Mouse (Mus musculus): Measurements from ENCODE around the gene Agfg2. TPM values are rescaled to one million over a fixed set of nuclear protein-coding genes. Genes with fewer than 3 reads are reported as not detected.

The Agfg2 gene
- polyA plus RNA-seq, 1 experiment from 2014 or later, result 19.0 TPM

DNA sequence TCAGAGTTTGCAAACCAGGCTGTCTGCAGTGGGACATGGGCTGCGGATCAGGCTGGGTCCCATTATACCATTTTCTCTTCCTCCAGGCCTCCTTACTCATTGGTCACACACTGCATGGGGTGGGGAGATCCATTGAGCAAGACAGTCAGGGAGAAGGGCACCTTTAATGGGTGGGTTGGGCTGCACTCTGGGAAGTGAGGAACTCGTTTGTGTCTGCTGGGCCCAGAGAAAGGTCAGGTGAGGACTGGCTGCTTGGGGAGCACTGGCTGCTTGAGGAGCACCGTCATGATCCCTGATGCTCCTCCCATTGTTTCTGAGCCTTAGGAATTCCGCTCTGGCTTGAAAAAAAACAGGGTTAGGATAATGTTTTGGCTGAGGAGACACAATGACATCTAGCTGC, 41.6 kb downstream of the Agfg2 start:
- Histone ChIP-seq H3K4me1 (ENCODE audit: control insufficient read depth, insufficient read depth, low read length) (peaks cover 8% of the 10 kb centered on the region; the same call in 1 of the 2 replicates), H3K27me3 (ENCODE audit: control insufficient read depth, insufficient read depth, low read length) (peaks cover 27% of the 10 kb centered on the region), H3K4me2 (ENCODE audit: low read depth, low read length) (no peak overlapping the region), H3K36me3 (ENCODE audit: control insufficient read depth, insufficient read depth, low read length) (peaks cover 29% of the 10 kb centered on the region), H3K9ac (ENCODE audit: low read length) (no peak overlapping the region), H3K27ac (ENCODE audit: low read length) (no peak overlapping the region), H3K9me3 (replicated peaks; ENCODE audit: control insufficient read depth, low read length) (no peaks in the 10 kb centered on the region), H3K4me3 (replicated peaks; ENCODE audit: low read length) (no peak overlapping the region)
- 49% methylated on average over 4 of the region's 4 CpGs for WGBS
- ATAC-seq (ENCODE audit: insufficient read depth, low FRiP score), result no peak

DNA sequence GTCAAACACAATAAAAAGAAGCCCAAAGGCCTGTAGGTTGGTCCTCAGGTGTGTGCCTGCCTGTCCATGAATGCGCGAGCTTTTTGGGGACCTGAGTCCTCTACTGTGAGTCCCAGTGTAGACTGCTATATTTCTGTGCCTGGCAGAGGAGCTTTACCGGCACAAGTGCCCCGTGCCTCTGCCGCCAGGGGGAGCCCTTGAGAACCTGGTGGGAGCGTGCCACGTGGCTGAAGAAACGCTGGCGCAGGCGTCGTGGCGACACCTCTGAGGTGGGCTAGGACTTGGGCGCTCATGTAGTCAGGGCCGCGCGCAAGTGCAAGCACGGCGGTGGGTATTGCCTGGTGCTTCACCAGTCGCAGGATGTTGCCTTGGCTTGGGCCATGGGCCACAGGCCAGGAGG, 43.5 kb downstream of the Agfg2 start, which contains the start of gene Sap25:
Gene Sap25, plus strand, starts transcription at position 281 of the 400 bp plus-strand sequence.
- no peak for ATAC-seq (ENCODE audit: insufficient read depth, low FRiP score)
- no peak within 1 kb of the TSS for H3K27ac ChIP-seq (ENCODE audit: low read length)
- H3K4me1 ChIP-seq (ENCODE audit: control insufficient read depth, insufficient read depth, low read length), result peaks cover 8% of the 10 kb centered on the region; the same call in 1 of the 2 replicates
- H3K9ac ChIP-seq (ENCODE audit: low read length), result no peak within 1 kb of the TSS
- H3K4me2 ChIP-seq (ENCODE audit: low read depth, low read length), result no peak within 1 kb of the TSS
- H3K36me3 ChIP-seq (ENCODE audit: control insufficient read depth, insufficient read depth, low read length), result peaks cover 33% of the 10 kb centered on the region
- peaks cover 24% of the 10 kb centered on the region for H3K27me3 ChIP-seq (ENCODE audit: control insufficient read depth, insufficient read depth, low read length)
- no peak within 1 kb of the TSS for H3K4me3 ChIP-seq (replicated peaks; ENCODE audit: low read length)
- H3K9me3 ChIP-seq (replicated peaks; ENCODE audit: control insufficient read depth, low read length), result no peaks in the 10 kb centered on the region
- WGBS, result 82% methylated on average over 19 of the region's 19 CpGs

DNA sequence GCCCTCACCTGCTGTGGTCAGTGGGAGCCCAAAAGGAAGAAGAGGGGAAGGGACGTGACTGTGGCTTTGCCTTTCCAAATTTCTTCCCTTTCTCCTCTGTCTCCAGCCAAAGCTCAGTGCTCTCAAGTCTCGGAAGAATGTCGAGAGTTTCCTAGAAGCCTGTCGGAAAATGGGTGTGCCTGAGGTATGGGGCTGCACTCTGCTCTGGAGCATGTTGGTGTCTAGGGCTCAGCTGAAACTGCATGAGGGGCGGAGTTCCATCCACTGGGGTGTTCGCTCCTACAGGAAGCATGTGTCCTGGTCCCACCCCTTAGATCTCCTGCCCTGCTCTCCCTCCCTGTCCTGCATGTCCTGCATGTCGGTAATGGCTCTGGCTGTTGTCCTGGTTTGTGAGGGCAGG, 45.1 kb downstream of the Agfg2 start:
- Histone ChIP-seq H3K9ac (ENCODE audit: low read length) (no peak overlapping the region; the same call in 1 of the 2 replicates), H3K9me3 (replicated peaks; ENCODE audit: control insufficient read depth, low read length) (no peaks in the 10 kb centered on the region), H3K4me3 (replicated peaks; ENCODE audit: low read length) (no peak overlapping the region), H3K36me3 (ENCODE audit: control insufficient read depth, insufficient read depth, low read length) (peaks cover 33% of the 10 kb centered on the region), H3K27me3 (ENCODE audit: control insufficient read depth, insufficient read depth, low read length) (peaks cover 9% of the 10 kb centered on the region), H3K4me1 (ENCODE audit: control insufficient read depth, insufficient read depth, low read length) (no peaks in the 10 kb centered on the region), H3K4me2 (ENCODE audit: low read depth, low read length) (no peak overlapping the region), H3K27ac (ENCODE audit: low read length) (no peak overlapping the region)
- 72% methylated on average over 7 of the region's 7 CpGs for WGBS
- no peak for ATAC-seq (ENCODE audit: insufficient read depth, low FRiP score)

DNA sequence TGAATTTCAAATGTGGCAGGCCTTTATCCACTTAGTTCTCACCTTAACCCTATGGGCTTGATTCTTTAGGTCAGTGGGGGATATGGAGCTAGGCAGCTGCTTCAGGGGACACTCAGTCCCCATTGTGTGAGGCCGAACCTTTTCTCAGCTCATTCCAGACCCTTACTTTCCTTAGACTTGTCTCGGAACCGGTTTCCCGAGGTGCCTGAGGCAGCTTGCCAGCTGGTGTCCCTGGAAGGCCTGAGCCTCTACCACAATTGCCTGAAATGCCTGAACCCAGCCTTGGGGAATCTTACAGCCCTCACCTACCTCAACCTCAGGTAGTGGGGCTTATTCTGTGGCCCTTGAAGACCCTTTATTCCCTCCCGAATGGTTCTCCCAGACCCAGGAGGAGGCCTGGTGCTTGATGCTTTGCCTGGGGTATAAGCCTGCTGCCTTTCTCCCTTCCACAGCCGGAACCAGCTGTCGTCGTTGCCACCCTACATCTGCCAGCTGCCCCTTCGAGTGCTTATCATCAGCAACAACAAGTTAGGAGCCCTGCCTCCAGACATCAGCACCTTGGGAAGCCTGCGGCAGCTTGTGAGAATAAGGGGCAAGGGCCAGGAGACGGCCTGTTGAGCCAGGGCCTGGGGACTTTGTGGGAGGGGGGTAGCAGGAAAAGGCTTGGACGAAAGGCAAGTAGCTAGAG, 51.0 kb downstream of the Agfg2 start:
- ATAC-seq (ENCODE audit: insufficient read depth, low FRiP score), result no peak
- H3K4me1 ChIP-seq (ENCODE audit: control insufficient read depth, insufficient read depth, low read length), result peaks cover 38% of the 10 kb centered on the region
- no peak overlapping the region for H3K4me2 ChIP-seq (ENCODE audit: low read depth, low read length)
- H3K27ac ChIP-seq (ENCODE audit: low read length), result no peak overlapping the region
- H3K27me3 ChIP-seq (ENCODE audit: control insufficient read depth, insufficient read depth, low read length), result no peaks in the 10 kb centered on the region
- H3K4me3 ChIP-seq (replicated peaks; ENCODE audit: low read length), result no peak overlapping the region
- H3K9ac ChIP-seq (ENCODE audit: low read length), result peak overlapping the region; percentile 12
- H3K36me3 ChIP-seq (ENCODE audit: control insufficient read depth, insufficient read depth, low read length), result peaks cover 11% of the 10 kb centered on the region
- WGBS, result 74% methylated on average over 12 of the region's 12 CpGs
- no peaks in the 10 kb centered on the region for H3K9me3 ChIP-seq (replicated peaks; ENCODE audit: control insufficient read depth, low read length)

DNA sequence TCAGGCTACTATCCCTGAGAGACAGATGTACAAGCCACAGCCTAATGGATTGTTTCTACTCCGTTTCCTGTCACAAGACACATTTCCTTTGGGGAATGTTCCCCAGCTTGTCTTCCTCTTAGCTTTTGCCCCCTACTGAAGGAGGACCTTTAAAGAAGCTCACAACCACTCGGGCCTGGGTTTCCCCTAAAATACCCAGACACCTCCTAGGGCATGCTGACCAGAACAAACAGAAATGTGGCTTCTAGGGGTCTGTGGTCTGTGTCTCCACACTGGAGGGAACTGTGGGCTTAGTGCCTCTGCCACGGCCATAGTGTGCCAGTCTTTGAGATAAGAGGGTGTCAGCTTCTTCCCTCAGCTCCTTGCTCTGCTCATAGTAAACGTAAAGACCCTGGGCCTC, 52.9 kb downstream of the Agfg2 start:
- H3K27me3 ChIP-seq (ENCODE audit: control insufficient read depth, insufficient read depth, low read length), result no peaks in the 10 kb centered on the region
- H3K4me2 ChIP-seq (ENCODE audit: low read depth, low read length), result peak overlapping the region; percentile 92
- no peaks in the 10 kb centered on the region for H3K9me3 ChIP-seq (replicated peaks; ENCODE audit: control insufficient read depth, low read length)
- no peaks in the 10 kb centered on the region for H3K36me3 ChIP-seq (ENCODE audit: control insufficient read depth, insufficient read depth, low read length)
- peaks cover 42% of the 10 kb centered on the region for H3K4me1 ChIP-seq (ENCODE audit: control insufficient read depth, insufficient read depth, low read length)
- no peak for ATAC-seq (ENCODE audit: insufficient read depth, low FRiP score)
- H3K9ac ChIP-seq (ENCODE audit: low read length), result peak overlapping the region; percentile 76
- peak overlapping the region; percentile 92 for H3K27ac ChIP-seq (ENCODE audit: low read length)
- WGBS, result 46% methylated on average over 4 of the region's 4 CpGs
- H3K4me3 ChIP-seq (replicated peaks; ENCODE audit: low read length), result peak overlapping the region; percentile 66

DNA sequence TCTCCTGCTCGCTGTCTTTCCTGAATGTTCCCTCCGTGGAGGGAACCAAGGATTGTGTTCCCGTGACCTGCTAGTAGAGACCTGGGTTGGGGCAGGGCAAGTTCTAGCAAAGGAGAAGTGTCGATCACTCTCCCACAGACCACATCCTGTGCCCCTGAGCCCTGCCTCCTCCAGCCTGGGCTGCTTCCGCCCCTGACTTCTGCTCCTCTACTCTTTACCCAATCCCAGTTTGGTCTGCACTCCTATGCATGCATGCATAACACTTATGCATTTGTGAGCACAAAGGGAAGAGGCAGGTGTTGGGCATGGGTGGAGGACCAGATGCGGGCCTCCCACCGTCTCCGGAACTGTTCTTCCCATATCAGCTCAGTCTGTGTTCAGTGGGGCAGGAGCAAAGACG, 53.4 kb downstream of the Agfg2 start:
- peak overlapping the region; percentile 76 for H3K9ac ChIP-seq (ENCODE audit: low read length)
- H3K27ac ChIP-seq (ENCODE audit: low read length), result peak overlapping the region; percentile 92

DNA sequence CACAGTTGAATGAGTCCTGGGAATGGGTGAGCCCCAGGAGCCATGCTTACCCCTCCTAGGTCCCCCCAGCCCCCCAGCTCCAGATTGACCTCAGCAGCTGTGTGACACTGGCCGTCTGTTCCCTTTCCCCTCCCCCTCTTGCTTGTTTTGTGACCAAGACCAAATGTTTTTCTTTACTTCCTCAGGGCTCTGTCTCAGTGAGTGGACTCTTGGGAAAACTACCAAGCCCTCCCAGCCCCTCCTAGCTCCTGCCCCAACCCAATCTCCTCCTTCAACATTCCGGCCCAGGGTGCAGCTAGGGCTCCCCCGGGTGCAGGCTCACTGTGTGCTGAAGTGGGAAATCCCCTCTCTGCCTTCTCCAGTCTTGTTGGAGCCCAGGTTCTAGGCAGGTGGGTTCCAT, 53.9 kb downstream of the Agfg2 start:
- H3K9me3 ChIP-seq (replicated peaks; ENCODE audit: control insufficient read depth, low read length), result no peaks in the 10 kb centered on the region
- H3K4me2 ChIP-seq (ENCODE audit: low read depth, low read length), result peak overlapping the region; percentile 92
- H3K36me3 ChIP-seq (ENCODE audit: control insufficient read depth, insufficient read depth, low read length), result no peaks in the 10 kb centered on the region
- H3K27ac ChIP-seq (ENCODE audit: low read length), result peak overlapping the region; percentile 92
- peaks cover 42% of the 10 kb centered on the region for H3K4me1 ChIP-seq (ENCODE audit: control insufficient read depth, insufficient read depth, low read length)
- no peaks in the 10 kb centered on the region for H3K27me3 ChIP-seq (ENCODE audit: control insufficient read depth, insufficient read depth, low read length)
- no peak for ATAC-seq (ENCODE audit: insufficient read depth, low FRiP score)
- peak overlapping the region; percentile 76 for H3K9ac ChIP-seq (ENCODE audit: low read length)
- WGBS, result 7% methylated on average over 3 of the region's 3 CpGs
- peak overlapping the region; percentile 66 for H3K4me3 ChIP-seq (replicated peaks; ENCODE audit: low read length)

More for the DNA sequence above, 53.4 kb downstream of the Agfg2 start:
- peaks cover 42% of the 10 kb centered on the region for H3K4me1 ChIP-seq (ENCODE audit: control insufficient read depth, insufficient read depth, low read length)
- no peaks in the 10 kb centered on the region for H3K36me3 ChIP-seq (ENCODE audit: control insufficient read depth, insufficient read depth, low read length)
- H3K9me3 ChIP-seq (replicated peaks; ENCODE audit: control insufficient read depth, low read length), result no peaks in the 10 kb centered on the region
- no peaks in the 10 kb centered on the region for H3K27me3 ChIP-seq (ENCODE audit: control insufficient read depth, insufficient read depth, low read length)
- WGBS, result 36% methylated on average over 9 of the region's 9 CpGs
- H3K4me3 ChIP-seq (replicated peaks; ENCODE audit: low read length), result peak overlapping the region; percentile 66
- ATAC-seq (ENCODE audit: insufficient read depth, low FRiP score), result no peak
- H3K4me2 ChIP-seq (ENCODE audit: low read depth, low read length), result peak overlapping the region; percentile 92

DNA sequence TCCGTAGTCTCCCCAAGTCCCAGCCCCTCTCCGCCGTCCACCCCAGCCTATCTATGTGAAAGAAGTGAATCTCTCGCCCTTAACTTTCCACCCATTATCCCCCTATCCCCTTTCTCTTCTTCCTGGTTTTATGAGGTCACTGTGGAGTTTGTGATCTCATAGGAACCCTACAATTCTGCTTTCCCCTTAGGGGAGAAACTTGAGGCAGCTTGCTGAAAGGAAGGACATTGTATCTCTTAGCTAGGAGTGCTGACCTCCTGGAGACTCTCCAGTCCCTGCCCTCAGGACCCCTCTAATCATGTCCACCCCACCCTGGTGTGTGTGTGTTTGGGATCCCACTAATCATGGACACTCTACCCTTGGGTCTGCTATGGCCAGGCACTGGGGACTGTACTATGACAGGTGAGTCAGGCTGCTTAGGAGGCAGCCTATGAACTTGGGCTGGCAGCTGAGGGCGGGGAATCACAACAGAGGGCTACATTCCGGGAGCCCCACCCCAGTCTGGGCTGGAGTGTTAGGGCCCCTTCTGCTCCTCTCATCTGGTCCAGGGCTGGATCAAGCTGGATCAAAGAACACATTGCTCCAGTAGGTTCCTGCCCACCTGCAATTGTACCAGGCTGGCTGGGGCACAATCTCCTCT, 54.5 kb downstream of the Agfg2 start:
- peaks cover 42% of the 10 kb centered on the region for H3K4me1 ChIP-seq (ENCODE audit: control insufficient read depth, insufficient read depth, low read length)
- no peaks in the 10 kb centered on the region for H3K27me3 ChIP-seq (ENCODE audit: control insufficient read depth, insufficient read depth, low read length)
- peak overlapping the region; percentile 76 for H3K9ac ChIP-seq (ENCODE audit: low read length)
- H3K36me3 ChIP-seq (ENCODE audit: control insufficient read depth, insufficient read depth, low read length), result no peaks in the 10 kb centered on the region
- WGBS, result 13% methylated on average over 6 of the region's 6 CpGs
- peak overlapping the region; percentile 92 for H3K4me2 ChIP-seq (ENCODE audit: low read depth, low read length)
- peak overlapping the region; percentile 66 for H3K4me3 ChIP-seq (replicated peaks; ENCODE audit: low read length)
- peak; percentile 6; the same call in 1 of the 2 replicates for ATAC-seq (ENCODE audit: insufficient read depth, low FRiP score)
- no peaks in the 10 kb centered on the region for H3K9me3 ChIP-seq (replicated peaks; ENCODE audit: control insufficient read depth, low read length)
- H3K27ac ChIP-seq (ENCODE audit: low read length), result peak overlapping the region; percentile 92

DNA sequence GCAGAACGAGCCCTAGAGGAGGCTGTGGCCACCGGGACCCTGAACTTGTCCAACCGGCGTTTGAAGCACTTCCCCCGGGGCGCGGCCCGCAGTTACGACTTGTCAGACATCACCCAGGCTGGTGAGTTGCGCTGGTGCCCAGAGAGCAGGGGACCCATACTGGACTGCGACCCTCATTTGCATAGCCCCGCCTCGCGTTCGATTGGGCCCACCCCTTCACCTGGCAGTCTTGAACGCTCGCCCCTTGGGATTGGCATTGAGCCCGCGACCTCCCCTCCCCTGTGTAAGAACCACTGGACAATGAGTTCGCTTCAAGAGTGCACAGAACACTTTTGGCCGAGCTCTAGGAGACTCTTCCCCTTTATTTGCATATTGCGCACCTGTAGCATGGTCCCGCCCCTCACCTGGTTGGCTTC, 55.2 kb downstream of the Agfg2 start:
- ATAC-seq (ENCODE audit: insufficient read depth, low FRiP score), result peak; percentile 3; the same call in 1 of the 2 replicates
- H3K4me3 ChIP-seq (replicated peaks; ENCODE audit: low read length), result peak overlapping the region; percentile 66
- WGBS, result 0% methylated on average over 23 of the region's 23 CpGs

More for the DNA sequence above, 55.2 kb downstream of the Agfg2 start:
- Histone ChIP-seq H3K27ac (ENCODE audit: low read length) (peak overlapping the region; percentile 92), H3K4me2 (ENCODE audit: low read depth, low read length) (peak overlapping the region; percentile 92), H3K9me3 (replicated peaks; ENCODE audit: control insufficient read depth, low read length) (no peaks in the 10 kb centered on the region), H3K27me3 (ENCODE audit: control insufficient read depth, insufficient read depth, low read length) (no peaks in the 10 kb centered on the region), H3K4me1 (ENCODE audit: control insufficient read depth, insufficient read depth, low read length) (peaks cover 45% of the 10 kb centered on the region), H3K36me3 (ENCODE audit: control insufficient read depth, insufficient read depth, low read length) (no peaks in the 10 kb centered on the region), H3K9ac (ENCODE audit: low read length) (peak overlapping the region; percentile 76)
